Mouse (Mus musculus): ENCODE measurements at regions not wholly inside any gene's neighbourhood (a gene's known extent, or its start where the extent isn't known, plus 50 kb on each side); places are given as distances from the start of the nearest gene placed in this dataset.

DNA sequence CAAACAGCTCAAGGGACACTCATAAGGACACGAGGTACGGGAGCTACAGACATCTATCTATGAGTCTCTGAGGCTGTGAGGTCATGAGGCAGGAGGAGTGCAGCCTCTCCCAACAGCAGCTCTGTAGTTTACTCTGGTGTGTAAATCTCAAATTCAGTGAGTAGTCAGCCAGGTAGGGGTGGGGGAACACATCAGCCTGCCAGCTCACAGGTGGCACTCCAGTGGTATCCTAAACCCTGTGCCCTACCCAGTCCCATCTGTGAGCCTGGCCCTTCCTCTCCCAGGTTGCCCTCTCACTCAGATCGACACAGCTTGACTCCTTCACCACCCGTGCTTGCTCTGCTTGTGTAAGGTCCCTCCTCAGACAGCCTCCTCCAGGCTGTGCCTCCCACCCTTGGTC, 202.2 kb downstream of the Sipa1l2 start:
- TF ChIP-seq GATA1 (IDR thresholded peaks at IDR 0.05; ENCODE audit: borderline replicate concordance, low read length) (no peak), FLI1 (IDR thresholded peaks at IDR 0.05; ENCODE audit: low read length) (no peak)
- H3K4me3 ChIP-seq (replicated peaks) = no peak overlapping the region
- H3K27me3 ChIP-seq (replicated peaks) = peaks cover 6% of the 10 kb centered on the region
- no peaks in the 10 kb centered on the region for H3K4me1 ChIP-seq
- H3K9me3 ChIP-seq = peaks cover 9% of the 10 kb centered on the region; the same call in 1 of the 2 replicates
- no peaks in the 10 kb centered on the region for H3K36me3 ChIP-seq (replicated peaks; ENCODE audit: low read length)

DNA sequence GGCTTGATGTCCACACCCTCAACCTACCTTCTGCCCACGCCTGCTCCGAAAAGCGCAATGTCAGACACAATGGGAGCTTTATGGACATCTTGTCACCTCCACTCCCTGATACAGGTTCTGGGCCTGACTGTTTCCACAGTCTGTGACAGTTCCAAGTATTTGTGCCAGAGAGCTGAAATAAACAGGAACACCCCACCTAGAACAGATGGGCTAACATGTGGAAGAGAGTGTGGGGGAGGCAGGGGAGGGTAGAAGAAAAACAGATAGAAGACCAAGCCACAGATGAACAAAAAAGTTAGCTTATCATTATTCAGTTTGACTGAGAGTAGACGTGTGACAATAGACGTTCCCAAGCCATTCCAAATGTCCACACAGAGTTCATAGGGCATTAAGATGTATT, 204.6 kb downstream of the Sipa1l2 start:
- Histone ChIP-seq H3K4me3 (replicated peaks) (no peak overlapping the region), H3K9me3 (peaks cover 23% of the 10 kb centered on the region)
- TF ChIP-seq FLI1 (IDR thresholded peaks at IDR 0.05; ENCODE audit: low read length) (no peak), GATA1 (IDR thresholded peaks at IDR 0.05; ENCODE audit: borderline replicate concordance, low read length) (no peak)

DNA sequence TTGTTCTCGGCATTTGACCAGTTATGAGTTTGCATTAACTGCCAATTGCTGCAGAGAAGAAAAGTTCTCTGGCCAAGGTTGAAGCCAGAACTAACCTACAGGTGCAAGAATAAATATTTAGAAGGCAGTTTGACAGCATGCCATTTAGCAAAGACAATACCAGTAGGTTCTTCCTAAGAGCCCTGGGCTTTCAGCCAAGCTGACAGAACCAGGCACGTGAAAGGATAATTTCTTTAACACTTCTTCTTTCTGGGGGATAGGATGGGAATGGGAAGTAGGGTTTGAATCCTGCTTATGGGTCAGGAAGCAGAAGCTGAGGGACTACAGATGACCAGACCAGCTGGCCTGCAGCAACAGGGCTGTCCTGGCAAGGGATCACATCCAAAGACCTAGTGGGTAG, 210.2 kb downstream of the Sipa1l2 start:
- Histone ChIP-seq H3K9me3 (peaks cover 32% of the 10 kb centered on the region), H3K4me1 (no peaks in the 10 kb centered on the region), H3K27me3 (replicated peaks) (peaks cover 3% of the 10 kb centered on the region), H3K36me3 (replicated peaks; ENCODE audit: low read length) (no peaks in the 10 kb centered on the region), H3K4me3 (replicated peaks) (no peak overlapping the region)
- no peak for TF ChIP-seq GATA1 (IDR thresholded peaks at IDR 0.05; ENCODE audit: borderline replicate concordance, low read length)
- TF ChIP-seq FLI1 (IDR thresholded peaks at IDR 0.05; ENCODE audit: low read length) = no peak

More for the DNA sequence above, 204.6 kb downstream of the Sipa1l2 start:
- Histone ChIP-seq H3K36me3 (replicated peaks; ENCODE audit: low read length) (no peaks in the 10 kb centered on the region), H3K4me1 (no peaks in the 10 kb centered on the region), H3K27me3 (replicated peaks) (peaks cover 6% of the 10 kb centered on the region)

DNA sequence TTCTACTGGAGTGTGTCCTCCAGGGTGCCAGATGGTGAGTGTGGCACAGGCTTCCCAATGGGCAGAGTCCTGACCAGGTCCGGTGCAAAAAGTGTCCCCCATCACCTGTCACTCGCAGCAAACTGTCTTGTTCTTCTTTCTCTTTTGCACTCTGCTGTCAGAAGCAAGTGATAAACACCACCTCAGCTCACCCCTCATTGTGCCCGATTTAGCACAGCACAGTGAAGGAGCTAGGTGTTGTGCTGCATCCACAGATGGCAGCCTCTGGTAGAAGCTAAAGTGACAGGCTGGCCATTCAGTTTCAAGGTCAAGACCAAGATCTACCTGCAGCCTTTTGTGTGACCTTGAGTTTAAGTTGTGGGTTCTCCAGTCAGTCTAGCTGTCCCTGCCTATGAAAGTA, 211.8 kb downstream of the Sipa1l2 start:
- Histone ChIP-seq H3K4me1 (no peaks in the 10 kb centered on the region), H3K36me3 (replicated peaks; ENCODE audit: low read length) (no peaks in the 10 kb centered on the region)

DNA sequence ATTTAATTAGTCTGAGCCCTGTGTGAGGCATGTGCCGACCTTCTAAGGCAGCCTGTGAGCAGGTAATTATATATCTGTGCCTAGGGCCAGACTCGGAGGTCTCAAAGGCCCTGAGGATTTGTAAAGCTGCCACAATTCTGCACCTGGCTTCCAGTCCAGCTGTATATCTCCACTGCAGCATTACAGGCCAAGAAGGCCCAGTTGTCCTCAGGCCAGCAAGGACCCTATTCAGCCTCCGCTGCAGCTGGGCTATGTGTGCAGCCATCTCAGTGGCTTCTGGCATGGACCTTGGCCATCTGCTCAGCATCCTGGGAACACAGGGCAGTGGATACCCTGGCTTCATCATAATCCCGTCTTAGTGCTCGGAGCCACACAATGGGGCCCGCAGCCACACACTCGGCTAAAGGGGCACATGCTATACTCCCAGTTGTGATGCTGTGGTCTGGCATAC, 214.5 kb downstream of the Sipa1l2 start:
- TF ChIP-seq GATA1 (IDR thresholded peaks at IDR 0.05; ENCODE audit: borderline replicate concordance, low read length) = no peak
- H3K4me3 ChIP-seq (replicated peaks) = no peak overlapping the region
- peaks cover 7% of the 10 kb centered on the region for H3K27me3 ChIP-seq (replicated peaks)
- H3K9me3 ChIP-seq = peaks cover 10% of the 10 kb centered on the region
- peaks cover 7% of the 10 kb centered on the region for H3K4me1 ChIP-seq
- H3K36me3 ChIP-seq (replicated peaks; ENCODE audit: low read length) = no peaks in the 10 kb centered on the region

More for the DNA sequence above, 211.8 kb downstream of the Sipa1l2 start:
- H3K4me3 ChIP-seq (replicated peaks) = no peak overlapping the region
- TF ChIP-seq FLI1 (IDR thresholded peaks at IDR 0.05; ENCODE audit: low read length) (no peak), GATA1 (IDR thresholded peaks at IDR 0.05; ENCODE audit: borderline replicate concordance, low read length) (no peak)
- H3K9me3 ChIP-seq = peaks cover 29% of the 10 kb centered on the region
- peaks cover 3% of the 10 kb centered on the region for H3K27me3 ChIP-seq (replicated peaks)

DNA sequence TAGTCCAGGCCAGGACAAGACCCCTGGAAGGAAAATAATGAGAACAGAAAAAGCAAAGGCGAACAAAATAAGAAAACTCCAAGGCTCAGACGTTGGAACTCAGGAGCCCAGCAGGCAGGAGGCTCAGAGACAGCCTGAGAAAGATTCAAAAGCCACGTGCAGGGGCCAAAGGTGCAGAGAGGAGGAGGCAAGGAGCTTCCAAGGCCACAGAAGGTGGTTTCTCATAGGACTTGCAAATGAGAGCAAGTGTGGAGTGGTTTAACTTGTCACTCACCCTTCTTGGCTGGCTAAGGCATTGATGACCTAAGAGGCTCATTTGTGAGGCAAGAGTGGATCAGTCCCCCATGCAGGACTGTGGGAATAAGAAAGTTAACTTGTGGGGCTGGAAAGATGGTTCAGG, 217.3 kb downstream of the Sipa1l2 start:
- Histone ChIP-seq H3K27me3 (replicated peaks) (peaks cover 7% of the 10 kb centered on the region), H3K4me1 (peaks cover 7% of the 10 kb centered on the region), H3K36me3 (replicated peaks; ENCODE audit: low read length) (no peaks in the 10 kb centered on the region), H3K9me3 (no peaks in the 10 kb centered on the region), H3K4me3 (replicated peaks) (no peak overlapping the region)
- TF ChIP-seq GATA1 (IDR thresholded peaks at IDR 0.05; ENCODE audit: borderline replicate concordance, low read length) = no peak
- TF ChIP-seq FLI1 (IDR thresholded peaks at IDR 0.05; ENCODE audit: low read length) = no peak

DNA sequence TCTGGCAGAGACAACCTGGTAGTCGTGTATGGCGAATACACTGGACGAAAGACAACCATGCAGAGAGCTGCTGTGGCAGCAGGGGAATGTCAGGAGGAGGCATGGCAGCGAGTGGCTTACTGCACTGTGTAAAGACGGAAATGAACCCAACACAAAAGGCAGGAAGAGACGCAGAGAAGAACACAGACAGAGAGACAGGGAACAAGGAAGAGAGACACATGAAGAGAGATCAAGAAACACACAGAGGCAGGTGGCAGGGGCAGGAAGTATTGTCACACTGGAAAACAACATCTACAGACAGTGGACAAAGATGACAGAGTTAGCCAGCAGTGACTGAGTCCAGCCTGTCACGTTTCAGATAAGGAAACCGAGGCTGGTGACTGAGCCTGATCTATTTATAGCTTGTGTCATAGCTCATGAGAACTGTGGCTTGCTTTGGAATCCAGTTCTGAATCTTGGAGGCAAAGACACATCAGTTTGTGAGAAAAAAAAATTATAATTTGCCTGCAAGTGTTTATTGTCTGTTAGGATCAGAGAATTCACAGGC, 218.0 kb downstream of the Sipa1l2 start:
- TF ChIP-seq GATA1 (IDR thresholded peaks at IDR 0.05; ENCODE audit: borderline replicate concordance, low read length) (no peak), FLI1 (IDR thresholded peaks at IDR 0.05; ENCODE audit: low read length) (no peak)
- no peaks in the 10 kb centered on the region for H3K9me3 ChIP-seq

DNA sequence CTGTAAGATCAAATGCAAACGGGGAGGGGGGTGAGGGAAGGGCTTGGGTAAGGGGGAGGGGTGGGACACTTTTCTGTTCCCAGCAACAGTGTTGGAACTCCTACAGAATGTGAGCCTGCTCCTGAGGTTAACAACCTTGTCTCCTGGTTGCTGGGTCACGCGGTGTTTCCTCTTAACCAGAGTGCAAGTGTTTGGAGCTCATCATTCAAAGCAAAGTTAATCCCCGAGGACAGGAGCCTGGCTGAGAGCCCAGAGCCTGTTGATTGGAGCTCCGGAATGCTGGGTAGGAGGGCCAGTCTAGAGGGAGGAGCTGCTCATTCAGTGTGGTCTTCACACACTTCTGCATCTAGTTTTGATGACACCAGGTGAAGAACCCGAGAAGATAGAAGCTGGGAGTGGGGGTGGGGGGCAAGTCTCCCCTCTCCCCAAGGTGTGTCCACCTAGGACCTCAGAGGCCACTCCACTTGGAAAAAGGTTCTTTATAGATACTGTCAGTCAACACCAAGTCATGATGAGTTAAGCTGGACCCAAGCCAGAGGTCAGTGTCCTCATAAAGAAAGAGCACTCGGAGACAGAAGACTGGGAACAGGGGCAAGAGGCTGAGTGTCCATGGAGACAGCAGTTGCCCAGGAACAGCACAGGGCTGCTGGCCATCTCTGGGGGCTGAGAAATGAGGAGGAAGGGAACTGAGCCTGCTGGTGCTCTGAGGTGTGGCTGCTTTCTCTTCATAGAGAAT, 220.2 kb downstream of the Sipa1l2 start:
- H3K36me3 ChIP-seq (replicated peaks; ENCODE audit: low read length) = no peaks in the 10 kb centered on the region
- H3K4me1 ChIP-seq = peaks cover 7% of the 10 kb centered on the region
- H3K9me3 ChIP-seq = no peaks in the 10 kb centered on the region
- no peak for TF ChIP-seq GATA1 (IDR thresholded peaks at IDR 0.05; ENCODE audit: borderline replicate concordance, low read length)
- no peak for TF ChIP-seq FLI1 (IDR thresholded peaks at IDR 0.05; ENCODE audit: low read length)
- peaks cover 4% of the 10 kb centered on the region for H3K27me3 ChIP-seq (replicated peaks)
- no peak overlapping the region for H3K4me3 ChIP-seq (replicated peaks)

More for the DNA sequence above, 218.0 kb downstream of the Sipa1l2 start:
- Histone ChIP-seq H3K36me3 (replicated peaks; ENCODE audit: low read length) (no peaks in the 10 kb centered on the region), H3K4me3 (replicated peaks) (peak overlapping the region; percentile 17), H3K4me1 (peaks cover 7% of the 10 kb centered on the region), H3K27me3 (replicated peaks) (peaks cover 7% of the 10 kb centered on the region)

DNA sequence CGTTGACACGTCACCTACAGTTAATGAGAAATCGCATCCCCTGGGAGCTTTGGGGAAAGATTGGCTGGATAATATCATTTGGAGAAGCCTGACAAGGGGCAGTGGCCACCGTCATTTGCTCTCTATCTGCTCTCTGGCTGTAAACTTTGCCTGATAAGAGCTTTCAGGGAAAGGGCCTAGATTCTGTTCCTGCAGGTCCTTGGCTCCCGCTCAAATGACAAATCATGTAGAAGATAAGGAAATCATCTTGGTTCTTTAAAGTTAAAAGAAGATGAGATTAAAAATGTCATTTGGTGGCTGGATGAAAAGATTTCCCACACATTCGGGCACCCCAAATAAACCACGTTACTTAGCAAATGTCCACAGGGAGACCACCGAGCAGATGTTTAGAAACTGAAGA, 223.4 kb downstream of the Sipa1l2 start:
- TF ChIP-seq GATA1 (IDR thresholded peaks at IDR 0.05; ENCODE audit: borderline replicate concordance, low read length) (no peak), FLI1 (IDR thresholded peaks at IDR 0.05; ENCODE audit: low read length) (no peak)
- no peaks in the 10 kb centered on the region for H3K36me3 ChIP-seq (replicated peaks; ENCODE audit: low read length)
- peaks cover under 1% of the 10 kb centered on the region; the same call in 1 of the 2 replicates for H3K4me1 ChIP-seq
- no peak overlapping the region for H3K4me3 ChIP-seq (replicated peaks)
- peaks cover 4% of the 10 kb centered on the region for H3K27me3 ChIP-seq (replicated peaks)
- no peaks in the 10 kb centered on the region for H3K9me3 ChIP-seq

DNA sequence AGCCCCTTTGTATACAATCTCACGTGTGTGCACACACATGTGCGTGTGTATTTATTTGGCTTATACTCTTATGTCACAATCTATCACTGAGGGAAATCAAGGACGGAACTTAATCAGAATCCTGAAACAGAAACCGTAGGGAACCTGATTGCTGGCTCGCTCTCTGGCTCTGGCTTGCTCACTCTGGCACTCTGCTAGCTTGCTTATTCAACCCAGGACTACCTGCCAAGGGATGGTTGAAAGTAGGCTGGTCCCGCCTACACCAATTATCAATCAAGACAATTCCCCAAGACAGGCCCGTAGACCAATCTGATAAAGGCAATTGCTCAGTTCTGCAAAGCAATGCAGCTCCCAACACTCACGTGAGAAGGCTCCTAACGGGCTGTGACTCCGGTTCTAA, 224.0 kb downstream of the Sipa1l2 start:
- no peak overlapping the region for H3K4me3 ChIP-seq (replicated peaks)
- H3K9me3 ChIP-seq = no peaks in the 10 kb centered on the region
- H3K36me3 ChIP-seq (replicated peaks; ENCODE audit: low read length) = no peaks in the 10 kb centered on the region
- H3K27me3 ChIP-seq (replicated peaks) = peaks cover 3% of the 10 kb centered on the region
- TF ChIP-seq GATA1 (IDR thresholded peaks at IDR 0.05; ENCODE audit: borderline replicate concordance, low read length) = no peak
- no peak for TF ChIP-seq FLI1 (IDR thresholded peaks at IDR 0.05; ENCODE audit: low read length)
- H3K4me1 ChIP-seq = no peaks in the 10 kb centered on the region

Measured in megakaryocyte, embryonic 14.5 days (primary cell).